Mouse (Mus musculus): ENCODE measurements at regions not wholly inside any gene's neighbourhood (a gene's known extent, or its start where the extent isn't known, plus 50 kb on each side); places are given as distances from the start of the nearest gene placed in this dataset.

DNA sequence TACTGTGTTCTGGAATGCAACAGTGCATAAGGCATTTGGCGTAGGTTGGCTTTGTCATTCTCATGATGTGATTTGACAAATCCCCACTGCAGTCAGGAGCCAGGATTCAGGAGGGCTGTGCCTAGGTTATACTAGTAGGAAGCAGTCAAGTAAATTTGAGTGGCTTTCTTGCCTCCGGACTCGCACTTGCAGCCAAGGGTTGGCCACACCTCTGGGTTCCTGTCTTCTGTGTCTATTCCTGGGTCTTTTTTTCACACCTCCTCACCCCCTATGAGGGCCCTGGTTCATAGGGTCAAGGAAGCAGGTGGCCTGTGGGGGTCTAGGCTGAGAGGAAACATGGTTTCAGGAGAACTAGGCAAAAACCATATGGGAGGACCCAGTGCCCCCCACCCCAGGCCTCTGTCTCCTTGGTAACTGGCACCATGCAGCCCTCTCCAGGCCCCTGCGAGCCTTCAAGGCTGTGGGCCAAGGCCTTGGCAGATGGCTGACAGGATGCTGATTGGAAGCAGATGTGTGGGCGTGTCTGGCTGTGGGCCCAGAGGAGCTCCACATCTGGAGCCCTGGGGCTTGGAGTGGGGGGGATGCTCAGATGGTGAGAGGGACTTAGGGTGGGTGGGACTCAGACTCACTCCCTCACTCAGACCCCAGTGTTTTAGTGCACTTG is 195.7 kb downstream of the Rgs3 start:
- peak; percentile 99 for DNase-seq

DNA sequence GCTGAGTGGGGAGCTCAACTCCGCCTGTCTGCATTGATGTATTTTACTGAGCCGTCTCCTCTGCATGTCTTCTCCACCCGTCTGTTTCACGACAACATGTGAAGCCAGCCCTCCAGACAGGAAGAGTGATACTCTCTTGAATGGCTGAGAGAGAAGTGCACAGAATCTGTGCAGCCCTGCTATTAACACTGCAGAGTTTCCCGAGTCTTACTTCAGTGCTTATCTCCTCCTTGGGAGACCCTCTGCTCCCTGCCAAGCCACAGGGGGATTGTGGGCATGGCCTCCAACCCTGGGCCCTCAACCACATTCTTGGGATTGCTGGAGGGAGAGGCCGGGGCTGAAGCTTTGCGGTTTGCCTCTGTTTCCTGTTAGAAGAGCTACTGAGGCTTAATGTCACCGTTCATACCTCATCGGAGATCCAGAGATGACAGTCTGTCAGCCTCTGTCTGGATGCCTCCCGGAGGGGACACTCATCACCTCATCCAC is 197.1 kb downstream of the Rgs3 start:
- DNase-seq, result no peak

DNA sequence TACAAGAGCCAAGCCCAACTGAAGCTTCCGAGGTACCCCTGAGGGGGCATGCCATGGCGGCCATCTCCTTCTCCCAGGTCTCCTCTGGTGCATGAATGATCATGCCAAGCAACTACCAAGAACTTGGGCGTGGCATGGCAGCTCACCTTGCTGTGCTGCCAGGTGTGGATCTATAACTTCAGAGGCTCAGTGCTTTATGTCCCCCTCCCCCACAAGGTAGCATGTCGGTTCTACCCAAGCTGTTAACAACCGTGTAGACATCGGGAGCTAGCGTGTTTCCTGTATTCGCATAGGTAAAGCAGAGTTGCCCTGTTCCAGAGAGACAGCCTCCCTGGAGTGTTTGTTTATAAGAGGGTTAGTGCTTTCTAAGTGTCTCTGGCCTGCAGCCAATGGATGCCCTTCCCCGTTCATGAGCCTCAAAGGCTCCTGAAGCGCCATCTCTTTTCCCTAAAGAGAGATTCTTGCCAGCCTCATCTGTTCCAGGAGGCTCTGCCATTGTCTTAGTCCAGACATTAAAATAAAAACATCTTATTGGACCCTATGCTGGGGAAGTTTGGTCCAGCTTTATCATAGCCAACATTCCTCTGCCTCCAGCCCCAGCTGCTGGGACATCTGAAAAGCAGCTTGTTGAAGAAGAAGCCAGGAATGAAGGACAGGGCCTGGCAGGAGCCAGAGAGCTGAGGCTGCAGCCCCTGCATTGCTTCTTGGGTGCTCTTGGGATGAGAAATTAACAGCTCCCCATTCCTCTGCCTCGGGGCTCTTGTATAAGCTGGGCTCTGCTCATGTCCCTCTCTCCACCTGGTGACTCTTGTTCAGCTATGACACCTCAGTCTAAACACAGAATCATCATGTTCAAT is 201.3 kb downstream of the Rgs3 start:
- peak; percentile 97 for DNase-seq

DNA sequence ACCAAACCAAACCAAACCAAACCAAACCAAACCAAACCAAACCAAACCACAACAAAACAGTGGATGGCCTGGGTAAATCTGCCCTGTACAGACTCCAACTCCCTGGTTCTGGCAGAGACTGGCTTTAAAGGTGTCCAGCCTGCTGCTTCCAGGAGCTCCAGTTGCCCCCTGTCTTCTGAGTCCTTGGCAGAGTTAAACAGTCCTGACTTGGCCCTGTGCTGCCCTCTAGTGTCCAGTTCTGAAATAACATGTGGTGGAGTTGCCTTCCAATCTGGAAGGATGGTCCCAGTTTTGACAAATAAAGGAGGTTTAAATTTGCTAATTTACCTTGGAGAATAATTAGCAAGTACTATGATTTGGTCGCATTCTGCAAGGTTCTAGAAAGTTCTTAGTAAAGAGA is 202.0 kb downstream of the Rgs3 start:
- DNase-seq, result peak; percentile 97

GRCm38 (mm10) chr4:62763990-62764389 is 201.4 kb upstream of the Zfp618 start:
- peak; percentile 98 for DNase-seq

DNA sequence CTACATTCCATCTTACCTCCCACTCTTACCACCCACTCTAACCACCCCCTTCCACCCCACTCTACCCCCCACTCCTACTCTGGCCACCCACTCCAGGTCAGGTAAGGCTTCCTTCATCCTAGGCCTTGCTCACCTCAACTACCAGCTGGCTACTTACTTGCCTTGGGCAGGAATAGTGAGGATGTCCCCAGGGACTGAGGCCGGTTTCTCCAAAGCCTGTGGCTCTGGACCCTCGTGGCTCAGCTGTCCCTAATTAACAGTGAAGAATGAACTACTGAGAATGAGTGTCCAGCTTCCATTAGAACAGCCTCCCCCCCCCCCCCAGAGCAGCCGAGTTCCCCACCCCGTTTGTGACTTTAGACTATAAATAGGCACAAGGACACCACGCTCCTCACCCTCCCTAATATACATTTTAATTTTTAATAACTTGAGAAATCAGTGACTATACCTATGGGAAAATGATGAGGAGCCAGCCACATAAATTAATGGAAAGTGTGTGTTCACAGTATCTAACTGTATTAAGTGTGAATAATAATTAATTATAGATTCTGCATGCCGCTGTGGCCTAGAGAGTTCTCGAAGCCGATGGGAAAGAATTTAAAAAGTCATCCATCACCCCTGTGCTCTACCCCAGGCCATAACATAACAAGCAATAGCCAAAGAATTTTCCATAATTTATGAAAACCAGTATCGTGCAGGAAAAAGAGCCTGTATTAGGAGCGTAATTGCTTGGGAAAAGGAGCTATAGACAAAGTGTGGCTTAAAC is 195.7 kb upstream of the Zfp618 start:
- DNase-seq, result no peak

DNA sequence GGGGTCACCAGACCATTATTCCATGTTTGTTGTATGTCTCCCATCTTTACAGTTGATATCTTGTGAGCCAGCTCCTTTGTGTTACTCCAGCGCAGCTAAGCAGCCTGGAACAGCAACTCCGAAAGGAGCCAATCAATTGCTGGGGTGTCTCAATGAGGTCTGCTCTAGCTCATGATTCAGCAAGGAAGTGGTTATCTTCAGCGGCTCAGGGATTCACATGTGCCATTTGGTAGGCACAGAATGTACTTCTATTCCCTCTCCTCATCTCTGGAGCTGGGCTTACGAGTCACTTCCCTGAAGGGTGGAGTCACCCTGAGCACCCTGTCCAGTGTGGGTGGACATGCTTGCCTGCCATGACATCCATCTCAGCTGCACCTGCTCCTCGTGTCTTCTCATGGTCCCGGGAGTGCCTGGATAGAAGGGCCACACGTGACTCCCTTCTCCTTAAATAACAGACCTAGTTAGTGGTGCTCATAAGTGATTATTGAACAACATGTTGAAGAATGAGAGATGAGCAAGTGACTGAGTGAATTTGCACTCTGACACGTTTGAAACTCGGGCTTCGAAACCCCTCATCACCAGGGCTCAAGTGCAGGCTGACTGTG is 190.3 kb upstream of the Zfp618 start:
- DNase-seq, result no peak

- DNase-seq, result no peak
Observed at GRCm38 (mm10) chr4:62776881-62777280, 188.5 kb upstream of the Zfp618 start.

DNA sequence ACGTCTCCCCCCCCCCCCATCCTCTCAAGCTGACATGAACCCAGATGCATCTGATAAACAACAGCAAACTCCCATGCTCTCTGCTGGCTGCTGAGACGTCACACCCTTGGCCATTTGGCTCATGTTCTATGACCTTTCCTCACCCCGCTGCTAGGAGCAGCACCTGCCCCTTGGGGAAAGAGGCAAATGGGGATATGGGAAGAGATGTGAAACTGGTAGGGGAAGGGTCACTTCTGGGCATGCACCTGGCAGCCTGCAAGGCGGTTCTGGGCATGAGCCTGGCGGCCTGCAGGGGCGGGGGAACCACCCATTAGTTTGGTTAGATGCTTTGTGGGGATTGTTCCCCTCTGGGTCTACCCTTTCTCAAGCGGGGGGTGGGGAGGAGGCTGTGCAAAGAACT is 187.9 kb upstream of the Zfp618 start:
- no peak for DNase-seq

GRCm38 (mm10) chr4:62778621-62779020 is 186.8 kb upstream of the Zfp618 start:
- no peak for DNase-seq

GRCm38 (mm10) chr4:62780409-62780808 is 185.0 kb upstream of the Zfp618 start:
- DNase-seq, result peak; percentile 97

DNA sequence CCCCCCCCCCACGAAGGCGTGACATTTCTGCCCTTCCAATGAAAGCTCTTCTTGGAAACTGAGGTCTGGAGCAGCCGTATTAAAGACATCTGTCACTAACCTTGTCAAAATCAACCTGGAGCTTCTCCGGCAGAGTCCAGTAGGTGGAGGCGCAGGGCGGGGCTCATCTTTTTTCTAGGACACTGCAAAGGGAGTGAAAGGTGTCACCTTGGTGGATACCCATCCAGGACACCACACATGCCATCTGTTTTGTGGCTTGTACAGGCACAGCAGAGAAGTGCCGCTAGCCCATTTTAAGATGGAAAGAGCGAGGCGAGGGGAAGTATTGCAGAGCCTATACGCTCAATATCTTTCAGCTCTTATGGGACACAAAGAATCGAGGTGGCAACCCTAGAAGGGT is 184.5 kb upstream of the Zfp618 start:
- DNase-seq, result no peak

- DNase-seq, result no peak
Observed at GRCm38 (mm10) chr4:62781309-62781800, 184.0 kb upstream of the Zfp618 start.

- no peak for DNase-seq
Observed at GRCm38 (mm10) chr4:62785711-62786110, 179.7 kb upstream of the Zfp618 start.

DNA sequence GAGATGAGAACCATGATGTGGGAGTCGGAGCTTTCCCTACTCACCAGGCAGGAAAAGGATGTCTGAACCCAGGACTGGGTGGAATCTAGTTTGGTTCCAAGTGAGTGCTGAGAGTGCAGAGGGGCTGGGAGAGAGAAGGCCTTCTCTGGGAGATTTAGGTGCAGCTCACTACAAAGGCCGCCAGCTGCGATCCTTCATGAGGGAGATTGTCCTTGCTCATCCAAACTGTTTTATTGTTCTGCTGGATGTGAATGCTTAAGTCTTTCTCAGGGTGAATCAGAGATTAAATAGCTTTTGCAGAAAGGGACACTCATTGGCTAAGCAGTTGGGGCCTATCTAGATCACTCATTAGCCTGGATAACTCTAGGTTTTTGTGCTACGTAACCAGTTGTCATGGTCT is 175.7 kb upstream of the Zfp618 start:
- DNase-seq, result no peak

- no peak for DNase-seq
Observed at GRCm38 (mm10) chr4:62793582-62793981, 171.8 kb upstream of the Zfp618 start.

GRCm38 (mm10) chr4:62795538-62795937 is 169.8 kb upstream of the Zfp618 start:
- no peak for DNase-seq

DNA sequence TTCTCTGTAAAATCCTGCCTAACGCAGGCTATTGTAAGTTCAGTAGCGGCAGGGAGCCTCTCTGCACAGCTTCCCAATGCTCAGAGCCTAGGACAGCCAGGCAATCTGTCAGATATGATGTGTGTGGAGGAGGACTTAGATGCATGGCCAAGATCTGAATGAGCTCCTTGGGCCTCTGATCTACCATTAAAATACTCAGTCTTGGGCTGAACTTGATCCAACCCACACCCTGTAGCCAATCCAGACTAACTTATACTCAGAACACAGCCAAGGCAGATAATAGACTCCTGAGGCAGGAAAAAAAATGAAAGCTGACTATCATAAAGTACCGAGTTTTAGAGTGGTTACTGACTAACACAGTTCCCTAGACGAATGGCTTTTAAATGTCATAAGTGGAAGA is 165.4 kb upstream of the Zfp618 start:
- DNase-seq, result no peak

- peak; percentile 93 for DNase-seq
Observed at GRCm38 (mm10) chr4:62805841-62806240, 159.5 kb upstream of the Zfp618 start.

- peak; percentile 89 for DNase-seq
Observed at GRCm38 (mm10) chr4:62806786-62807185, 158.6 kb upstream of the Zfp618 start.

- DNase-seq, result peak; percentile 68
Observed at GRCm38 (mm10) chr4:62807926-62808552, 157.3 kb upstream of the Zfp618 start.

- peak; percentile 61 for DNase-seq
Observed at GRCm38 (mm10) chr4:62808553-62808950, 156.8 kb upstream of the Zfp618 start.

Data from heart, adult 11 months (tissue).